Mouse (Mus musculus) brain, adult 2 months (tissue): ENCODE measurements at regions not wholly inside any gene's neighbourhood (a gene's known extent, or its start where the extent isn't known, plus 50 kb on each side); places are given as distances from the start of the nearest gene placed in this dataset.

Source experiments
- DNase-seq: peaks from one replicate; pipeline ENCODE4 v3.0.0; 2011; ENCODE audit warnings: low read depth, low spot score

DNA sequence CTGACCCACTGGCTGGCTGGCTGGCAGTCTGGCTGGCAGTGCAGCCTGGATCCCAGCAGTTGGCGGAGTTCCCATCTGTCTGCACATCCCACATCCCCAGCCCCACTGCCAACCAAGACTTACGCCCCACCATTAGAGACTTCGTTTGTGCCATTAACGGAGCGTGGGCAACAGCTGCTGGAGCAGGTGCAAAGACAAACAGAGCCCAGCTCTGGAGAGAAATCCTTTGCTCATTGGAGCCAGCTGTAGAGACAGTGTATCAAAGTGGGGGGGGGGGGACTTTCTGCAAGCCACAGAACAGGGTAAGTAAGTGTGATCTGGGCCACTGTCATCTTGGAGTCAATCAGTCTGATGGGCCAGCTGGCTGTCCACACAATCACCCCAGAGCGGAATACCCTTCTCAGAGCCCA is 52.3 kb downstream of the Rplp1 start:
- DNase-seq = peak; percentile 87

DNA sequence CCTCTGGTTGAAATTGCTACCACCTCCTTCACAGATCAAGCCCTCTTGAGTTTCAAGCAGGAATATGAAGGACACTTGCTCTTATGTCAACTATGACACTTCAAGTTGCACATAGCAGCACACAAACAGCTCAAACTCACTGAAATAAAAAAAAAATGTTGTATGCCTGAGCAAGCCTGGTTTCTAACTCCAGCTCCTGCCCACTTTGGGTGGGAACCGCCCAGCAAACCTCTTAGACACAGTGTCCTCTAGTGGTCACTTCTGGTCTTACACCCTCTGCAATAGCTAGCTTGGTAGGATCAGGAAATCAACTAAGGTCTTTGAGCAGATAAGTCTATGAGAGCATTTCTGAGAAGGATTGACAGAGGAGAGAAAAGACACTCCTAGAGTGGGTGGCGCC is 54.2 kb downstream of the Rplp1 start:
- DNase-seq = peak; percentile 74

- DNase-seq = no peak
Observed at GRCm38 (mm10) chr9:61859438-61859837, 54.9 kb downstream of the Rplp1 start.

DNA sequence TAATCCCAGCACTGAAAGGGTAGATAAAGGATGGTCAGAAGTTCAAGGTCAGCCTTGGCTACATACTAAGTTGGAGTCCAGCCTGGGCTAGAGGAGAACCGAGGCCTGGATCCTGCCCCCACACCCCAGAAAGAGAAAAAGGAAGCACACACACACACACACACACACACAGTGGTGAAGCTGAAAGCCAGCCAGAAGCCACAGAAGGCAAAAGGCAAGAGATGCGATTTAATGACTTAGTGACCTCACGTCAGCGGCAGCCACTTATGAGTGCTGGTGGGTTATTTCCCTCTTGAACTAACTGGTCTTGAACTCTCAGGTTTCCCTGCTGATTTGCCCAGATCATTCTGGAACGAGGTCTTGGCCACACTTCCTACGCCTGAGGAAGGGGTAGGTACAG is 56.5 kb downstream of the Rplp1 start:
- DNase-seq = no peak

DNA sequence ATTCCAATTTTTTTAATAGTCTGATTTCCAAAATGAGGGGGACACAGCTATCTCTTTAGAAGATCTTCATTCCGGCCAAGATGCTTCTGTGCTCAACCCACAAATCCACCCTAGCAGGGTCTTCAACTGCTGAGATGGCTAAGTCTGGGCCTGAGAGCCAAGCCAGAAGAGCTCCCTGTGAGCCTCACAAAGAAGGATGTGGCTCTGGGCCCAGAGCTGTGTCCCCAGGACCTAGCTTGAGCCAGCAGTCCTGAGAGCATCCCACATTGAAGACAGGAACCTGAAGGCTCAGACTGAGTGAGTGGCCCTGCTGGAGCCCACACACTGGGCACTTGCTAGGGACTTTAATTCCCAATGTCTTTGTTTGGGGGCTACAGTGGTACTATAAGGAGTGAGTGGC is 57.7 kb downstream of the Rplp1 start:
- peak; percentile 48 for DNase-seq

DNA sequence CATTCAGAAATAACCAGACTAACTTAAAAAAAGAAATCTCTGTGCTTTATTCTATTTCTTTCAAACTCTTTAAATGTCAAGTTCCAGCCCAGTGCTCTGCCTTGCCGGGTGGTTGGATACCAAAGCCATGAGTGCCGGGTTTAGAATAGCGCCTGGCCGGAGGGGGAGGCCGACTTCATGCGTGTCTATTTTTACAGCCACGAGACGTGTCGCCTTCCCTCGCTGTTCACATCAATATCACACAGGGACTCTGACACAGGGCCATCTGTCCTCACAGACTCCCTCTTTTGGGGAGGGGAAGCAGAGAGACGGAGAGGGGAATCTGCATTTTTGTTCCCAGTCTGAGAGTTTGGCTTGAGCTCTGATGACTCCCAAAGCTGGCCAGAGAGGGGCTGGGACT is 58.7 kb downstream of the Rplp1 start:
- DNase-seq = peak; percentile 22

- DNase-seq = peak; percentile 69
Observed at GRCm38 (mm10) chr9:61853841-61854240, 60.5 kb downstream of the Rplp1 start.

DNA sequence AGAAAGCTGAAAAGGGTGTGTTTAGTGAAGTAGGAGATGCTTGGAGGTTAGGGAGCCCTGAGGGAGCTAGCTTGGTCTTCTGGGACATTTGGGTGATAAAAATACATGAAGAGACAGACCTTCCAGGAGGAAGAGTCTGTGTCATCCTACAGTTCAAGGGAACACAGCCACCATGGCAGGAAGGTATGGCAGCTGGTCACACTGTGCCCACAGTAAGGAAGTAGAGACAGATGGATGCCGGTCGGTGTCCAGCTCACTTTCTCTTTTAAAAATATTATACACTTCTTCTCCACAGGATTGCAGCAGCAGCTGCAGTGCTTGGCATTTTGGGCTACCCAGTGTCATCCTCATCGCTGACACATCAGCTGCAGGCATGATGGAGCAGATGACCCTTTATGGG is 63.0 kb downstream of the Rplp1 start:
- peak; percentile 71 for DNase-seq

- no peak for DNase-seq
Observed at GRCm38 (mm10) chr9:61848401-61848800, 65.9 kb downstream of the Rplp1 start.

- no peak for DNase-seq
Observed at GRCm38 (mm10) chr9:61847496-61847895, 66.8 kb downstream of the Rplp1 start.

GRCm38 (mm10) chr9:61844645-61845044 is 69.7 kb downstream of the Rplp1 start:
- DNase-seq = no peak

- no peak for DNase-seq
Observed at GRCm38 (mm10) chr9:61844141-61844540, 70.2 kb downstream of the Rplp1 start.

DNA sequence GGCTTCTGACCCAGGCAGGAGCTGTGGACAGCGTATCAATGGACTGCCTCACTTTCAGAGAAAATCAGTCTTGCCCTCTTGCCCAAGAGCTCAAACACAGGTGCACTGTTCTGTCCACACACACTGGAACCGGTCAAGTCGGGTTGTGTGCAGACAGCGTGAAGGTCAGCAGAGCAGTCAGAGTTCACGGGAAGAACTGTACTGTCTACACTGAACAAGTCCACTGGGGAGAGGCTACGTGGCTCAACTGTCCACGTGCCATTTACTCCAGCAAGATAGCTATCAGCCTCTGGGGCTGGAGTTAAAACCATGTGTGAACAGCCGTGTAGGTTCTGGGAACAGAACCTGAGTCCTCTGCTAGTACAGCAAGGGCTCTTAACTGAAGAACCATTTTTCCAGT is 70.8 kb downstream of the Rplp1 start:
- no peak for DNase-seq

GRCm38 (mm10) chr9:61842384-61842783 is 72.0 kb downstream of the Rplp1 start:
- DNase-seq = no peak

GRCm38 (mm10) chr9:61841222-61841621 is 73.1 kb downstream of the Rplp1 start:
- no peak for DNase-seq

DNA sequence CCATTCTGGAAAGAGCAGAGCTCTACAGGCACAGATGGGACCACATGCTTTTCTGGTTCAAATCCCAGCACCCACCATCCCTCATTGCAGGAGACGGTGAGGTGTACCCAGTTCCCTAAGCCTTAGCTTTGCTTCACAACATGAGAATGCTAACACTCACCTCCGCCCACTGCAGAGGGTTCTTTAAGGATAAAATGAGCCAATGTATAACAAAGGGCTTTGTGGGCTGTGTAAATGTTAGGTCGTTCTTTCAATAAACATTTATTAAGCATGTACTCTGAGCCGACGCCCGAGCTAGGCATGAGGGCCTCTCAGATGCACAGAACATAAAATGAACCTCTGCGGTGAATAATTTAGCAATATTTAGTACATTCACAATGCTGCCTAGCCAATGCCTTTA is 74.0 kb downstream of the Rplp1 start:
- DNase-seq = no peak

DNA sequence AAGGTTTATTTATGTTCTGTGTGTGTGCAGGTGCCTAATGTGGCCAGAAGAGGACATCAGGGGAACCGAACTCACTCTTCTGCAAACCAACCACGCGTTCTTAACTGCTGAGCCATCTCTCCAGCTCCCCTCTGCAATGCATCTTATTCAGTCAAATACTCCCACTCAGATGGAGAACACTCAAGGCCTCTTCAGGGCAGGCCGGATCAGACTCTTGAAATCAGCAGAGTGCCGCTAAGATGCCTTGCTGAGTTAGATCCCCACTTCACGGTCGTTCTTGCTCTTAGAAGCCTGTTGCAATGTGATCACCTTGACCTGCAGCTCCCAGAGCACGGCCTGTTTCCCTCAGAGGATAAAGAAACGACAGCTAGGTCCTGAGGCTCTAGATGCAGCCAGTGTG is 81.1 kb downstream of the Rplp1 start:
- DNase-seq = no peak

GRCm38 (mm10) chr9:61830236-61830635 is 84.1 kb downstream of the Rplp1 start:
- peak; percentile 93 for DNase-seq

GRCm38 (mm10) chr9:61829736-61830135 is 84.6 kb downstream of the Rplp1 start:
- peak; percentile 60 for DNase-seq

DNA sequence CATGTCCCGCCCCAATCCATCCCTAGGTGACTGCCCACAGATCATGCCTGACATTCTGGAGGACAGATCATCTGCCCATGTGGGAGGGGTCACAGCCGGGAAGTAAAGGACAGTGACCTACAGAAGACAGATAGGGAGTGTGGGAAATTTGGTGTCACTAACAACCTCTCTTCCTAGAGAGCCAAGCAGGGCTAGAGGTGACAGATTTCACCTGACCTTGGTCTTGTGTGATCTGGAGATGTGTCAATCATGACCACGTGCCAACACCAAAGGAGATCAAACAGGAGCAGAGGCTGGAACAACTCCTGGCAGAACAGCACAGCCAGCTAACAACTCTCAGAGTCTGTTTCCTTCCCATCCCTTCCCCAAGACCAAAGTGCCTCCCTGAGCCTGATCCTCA is 85.0 kb downstream of the Rplp1 start:
- no peak for DNase-seq

- no peak for DNase-seq
Observed at GRCm38 (mm10) chr9:61827721-61828120, 86.6 kb downstream of the Rplp1 start.

GRCm38 (mm10) chr9:61827014-61827413 is 87.3 kb downstream of the Rplp1 start:
- no peak for DNase-seq

DNA sequence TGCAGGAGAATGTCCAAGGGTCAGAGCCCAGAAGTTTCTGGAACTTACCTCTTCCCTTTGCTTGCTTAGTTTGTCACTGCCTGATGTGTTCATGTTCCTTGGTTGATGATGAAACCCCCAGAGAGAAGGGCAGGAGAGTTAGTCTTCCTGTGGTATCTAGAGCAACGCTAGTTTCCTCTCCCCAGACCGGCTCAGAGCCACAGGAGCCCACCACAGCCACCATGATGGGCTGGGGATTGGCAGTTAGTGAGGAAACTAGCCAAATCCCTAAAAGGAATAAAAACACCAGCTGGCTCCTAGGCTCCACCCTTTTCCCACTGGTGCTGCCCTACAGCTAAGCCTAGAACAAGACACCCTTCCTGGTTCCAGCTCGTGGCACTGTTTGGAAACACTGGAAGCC is 87.9 kb downstream of the Rplp1 start:
- DNase-seq = no peak

GRCm38 (mm10) chr9:61825804-61826203 is 88.5 kb downstream of the Rplp1 start:
- DNase-seq = no peak

- no peak for DNase-seq
Observed at GRCm38 (mm10) chr9:61819836-61820235, 94.5 kb downstream of the Rplp1 start.
